Comparison of ENCODE assay signal across 8 mouse cellular contexts in genomic region chr10:78159906-78160305, GRCm38 (mm10). TPM values are rescaled to one million over a fixed set of nuclear protein-coding genes. Genes with fewer than 3 reads are reported as not detected.
DNase-seq lines count a peak whose midpoint lies in the region; ATAC-seq and TF ChIP-seq lines count a peak whose summit lies in the region.

No protein-coding gene starts in this region.

- peak; percentile 50; the same call in 1 of the 2 replicates for ATAC-seq in embryonic facial prominence, embryonic 13.5 days (ENCODE audit: insufficient number of reproducible peaks, insufficient read depth, low FRiP score, low TSS enrichment, low read depth)
- ATAC-seq in limb, embryonic 14.5 days (ENCODE audit: low FRiP score, low read depth) = peak; percentile 78
- ATAC-seq in midbrain, embryonic 16.5 days = peak; percentile 85

- peaks cover 41% of the 10 kb centered on the region for H3K36me3 ChIP-seq in embryonic facial prominence, embryonic 13.5 days
- peaks cover 39% of the 10 kb centered on the region for H3K36me3 ChIP-seq in limb, embryonic 14.5 days (ENCODE audit: control insufficient read depth, insufficient read depth, low read length)
- H3K36me3 ChIP-seq in midbrain, embryonic 16.5 days (ENCODE audit: control insufficient read depth, insufficient read depth, low read length) = peaks cover 14% of the 10 kb centered on the region; the same call in 1 of the 2 replicates
- peaks cover 5% of the 10 kb centered on the region for H3K36me3 ChIP-seq in spleen, adult 2 months (ENCODE audit: control insufficient read depth, insufficient read depth, low read length)

- no peak overlapping the region for H3K27ac ChIP-seq in embryonic facial prominence, embryonic 13.5 days
- no peak overlapping the region for H3K27ac ChIP-seq in limb, embryonic 14.5 days (replicated peaks; ENCODE audit: low read depth, low read length)
- no peak overlapping the region for H3K27ac ChIP-seq in midbrain, embryonic 16.5 days (ENCODE audit: low read length)
- peak overlapping the region; percentile 87 for H3K27ac ChIP-seq in spleen, adult 2 months (ENCODE audit: insufficient read depth, low read length)

- H3K4me2 ChIP-seq in embryonic facial prominence, embryonic 13.5 days = peak overlapping the region; percentile 56
- peak overlapping the region; percentile 35 for H3K4me2 ChIP-seq in limb, embryonic 14.5 days (replicated peaks; ENCODE audit: low read depth, low read length, severe bottlenecking)
- H3K4me2 ChIP-seq in midbrain, embryonic 16.5 days (ENCODE audit: low read length) = peak overlapping the region; percentile 57

- WGBS in embryonic facial prominence, embryonic 13.5 days = 4% methylated on average over 7 of the region's 7 CpGs
- 2% methylated on average over 7 of the region's 7 CpGs for WGBS in limb, embryonic 14.5 days
- 3% methylated on average over 7 of the region's 7 CpGs for WGBS in midbrain, embryonic 16.5 days
- WGBS in spleen, adult 2 months = 4% methylated on average over 7 of the region's 7 CpGs

- TF ChIP-seq CTCF in spleen, adult 2 months (IDR thresholded peaks at IDR 0.05; ENCODE audit: extremely low read depth, insufficient read depth, insufficient read length, insufficient replicate concordance) = peak; percentile 90; the same call in 1 of the 2 replicates

- H3K9me3 ChIP-seq in embryonic facial prominence, embryonic 13.5 days = no peaks in the 10 kb centered on the region
- no peaks in the 10 kb centered on the region for H3K9me3 ChIP-seq in limb, embryonic 14.5 days (ENCODE audit: control insufficient read depth, low read length)
- no peaks in the 10 kb centered on the region for H3K9me3 ChIP-seq in midbrain, embryonic 16.5 days (replicated peaks; ENCODE audit: control insufficient read depth, low read length, poor library complexity, severe bottlenecking)

- peaks cover 9% of the 10 kb centered on the region for H3K4me1 ChIP-seq in embryonic facial prominence, embryonic 13.5 days
- peaks cover 9% of the 10 kb centered on the region; the same call in 1 of the 2 replicates for H3K4me1 ChIP-seq in limb, embryonic 14.5 days (ENCODE audit: control insufficient read depth, insufficient read depth, low read length)
- H3K4me1 ChIP-seq in midbrain, embryonic 16.5 days (ENCODE audit: control insufficient read depth, insufficient read depth, low read length) = peaks cover 7% of the 10 kb centered on the region
- peaks cover 30% of the 10 kb centered on the region; the same call in 1 of the 2 replicates for H3K4me1 ChIP-seq in spleen, adult 2 months (ENCODE audit: control insufficient read depth, insufficient read depth, insufficient read length)

- H3K27me3 ChIP-seq in embryonic facial prominence, embryonic 13.5 days = no peaks in the 10 kb centered on the region
- H3K27me3 ChIP-seq in limb, embryonic 14.5 days (ENCODE audit: control insufficient read depth, insufficient read depth, low read length) = no peaks in the 10 kb centered on the region
- no peaks in the 10 kb centered on the region for H3K27me3 ChIP-seq in midbrain, embryonic 16.5 days (ENCODE audit: control insufficient read depth, insufficient read depth, low read depth, low read length)
- H3K27me3 ChIP-seq in spleen, adult 2 months (ENCODE audit: control insufficient read depth, insufficient read depth, low read length) = no peaks in the 10 kb centered on the region

- H3K4me3 ChIP-seq in embryonic facial prominence, embryonic 13.5 days = peak overlapping the region; percentile 28
- H3K4me3 ChIP-seq in limb, embryonic 14.5 days (replicated peaks; ENCODE audit: low read length) = no peak overlapping the region
- H3K4me3 ChIP-seq in midbrain, embryonic 16.5 days (ENCODE audit: low read depth, low read length) = no peak overlapping the region
- peak overlapping the region; percentile 28; the same call in 1 of the 2 replicates for H3K4me3 ChIP-seq in spleen, adult 2 months (ENCODE audit: extremely low read depth, insufficient read depth, insufficient read length)

- TF ChIP-seq POLR2A in limb, embryonic 14.5 days (IDR thresholded peaks at IDR 0.05; ENCODE audit: borderline replicate concordance, extremely low read depth, insufficient read depth, insufficient read length) = no peak
- TF ChIP-seq POLR2A in spleen, adult 2 months (IDR thresholded peaks at IDR 0.05; ENCODE audit: low read depth, low read length) = no peak

- H3K9ac ChIP-seq in embryonic facial prominence, embryonic 13.5 days = peak overlapping the region; percentile 51
- no peak overlapping the region; the same call in 1 of the 2 replicates for H3K9ac ChIP-seq in limb, embryonic 14.5 days (ENCODE audit: low read depth, low read length, severe bottlenecking)
- peak overlapping the region; percentile 33; the same call in 1 of the 2 replicates for H3K9ac ChIP-seq in midbrain, embryonic 16.5 days (ENCODE audit: low read depth, low read length)

- peak; percentile 37 for DNase-seq in 3134 (ENCODE audit: extremely low read depth, insufficient read length, low spot score)
- DNase-seq in adrenal gland, postnatal 36 days = peak; percentile 86 to 88
- DNase-seq in heart, adult 8-10 months (ENCODE audit: low spot score) = peak; percentile 90
- DNase-seq in kidney, adult 8-10 months = peak; percentile 89 to 92
- DNase-seq in limb, embryonic 14.5 days (ENCODE audit: low spot score) = peak; percentile 86
- peak; percentile 61 to 86 for DNase-seq in spleen, adult 2 months (ENCODE audit: low read depth in 1 of 2, low spot score in 2 of 2)

RNA-seq across cellular contexts. Expression of gene D10Jhu81e, which starts 9.7 kb away (rescaled TPM):
- 100 to 1,000 TPM; 221 to 288 TPM for total RNA-seq in adrenal gland, postnatal 36 days (2021)
- polyA plus RNA-seq in embryonic facial prominence, embryonic 13.5 days (2015; fragmentation: Nextera tagmentation; extraction: Ambion mirVana) = 35.3 and 38.9 TPM in 2 replicates
- total RNA-seq in heart, adult 8-10 months (2022) = 100 to 1,000 TPM; 676 to 739 (median 714) TPM
- polyA plus RNA-seq in limb, embryonic 14.5 days (2012; rRNA removed) = 94.8 and 125 TPM in 2 replicates
- polyA plus RNA-seq in limb, embryonic 14.5 days (2014; fragmentation: Nextera tagmentation; extraction: Ambion mirVana) = 25.6 and 28.6 TPM in 2 replicates
- 24.9 and 34.2 TPM in 2 replicates for polyA plus RNA-seq in midbrain, embryonic 16.5 days (2015; fragmentation: Nextera tagmentation; extraction: Ambion mirVana)
- polyA plus RNA-seq in spleen, adult 2 months (2012; rRNA removed) = 68.7 and 105 TPM in 2 replicates

RNA-seq across cellular contexts. Expression of gene Pwp2, which starts 25.0 kb away (rescaled TPM):
- 10 to 100 TPM; 17.9 to 22.8 TPM for total RNA-seq in adrenal gland, postnatal 36 days (2021)
- polyA plus RNA-seq in embryonic facial prominence, embryonic 13.5 days (2015; fragmentation: Nextera tagmentation; extraction: Ambion mirVana) = 19.4 and 20.4 TPM in 2 replicates
- total RNA-seq in heart, adult 8-10 months (2022) = 10 to 100 TPM; 11.1 to 12.3 (median 11.6) TPM
- polyA plus RNA-seq in limb, embryonic 14.5 days (2012; rRNA removed) = 15.8 and 16.1 TPM in 2 replicates
- 16.9 and 17.4 TPM in 2 replicates for polyA plus RNA-seq in limb, embryonic 14.5 days (2014; fragmentation: Nextera tagmentation; extraction: Ambion mirVana)
- polyA plus RNA-seq in midbrain, embryonic 16.5 days (2015; fragmentation: Nextera tagmentation; extraction: Ambion mirVana) = 18.1 and 19.0 TPM in 2 replicates
- 11.2 and 11.7 TPM in 2 replicates for polyA plus RNA-seq in spleen, adult 2 months (2012; rRNA removed)

Comparison
In these comparisons a context has a peak if more than half of its experiments do, and no peak if none do; other contexts are left out.
1. DNase-seq: peak in every context shown above with its lines; median percentile 90 in kidney, adult 8-10 months; 90 in heart, adult 8-10 months; 87 in adrenal gland, postnatal 36 days; 86 in limb, embryonic 14.5 days; 74 in spleen, adult 2 months; 37 in 3134.
2. H3K4me3 ChIP-seq: peak in embryonic facial prominence, embryonic 13.5 days (single experiment) and spleen, adult 2 months (single experiment); none in limb, embryonic 14.5 days (single experiment) and midbrain, embryonic 16.5 days (single experiment).
3. Peak in every context shown above with its lines, with median percentiles within 50 percentile points of each other: ATAC-seq and H3K4me2 ChIP-seq.